Mouse (Mus musculus) limb, embryonic 14.5 days (tissue): ENCODE measurements around the gene Tmem239. TPM values are rescaled to one million over a fixed set of nuclear protein-coding genes. Genes with fewer than 3 reads are reported as not detected.

Source experiments
- ATAC-seq: fragments of 200-750 bp; cut with Nextera tagmentation; 2 replicates; pipeline ENCODE4 v1.8.0; 2017; ENCODE audit warnings: low read depth, moderate number of reproducible peaks, moderate TSS enrichment; ENCODE audit not compliant: low FRiP score
- DNase-seq: peaks from one replicate; pipeline ENCODE4 v3.0.0-alpha.2; 2015; ENCODE audit warnings: low spot score
- H3K27ac ChIP-seq: fragments of 300-500 bp; sonication (generic); replicated peaks from 2 replicates; pipeline ENCODE4 v1.5.1; 2014; ENCODE audit warnings: low read depth, mild to moderate bottlenecking, low read length, moderate library complexity, mixed read lengths
- H3K27me3 ChIP-seq: fragments of 300-500 bp; sonication (generic); 2 replicates; pipeline ENCODE4 v1.6.1; 2014; ENCODE audit warnings: low read length, mixed read lengths; ENCODE audit not compliant: control insufficient read depth, insufficient read depth
- H3K36me3 ChIP-seq: fragments of 300-500 bp; sonication (generic); 2 replicates; pipeline ENCODE4 v1.6.1; 2014; ENCODE audit warnings: mild to moderate bottlenecking, low read length, moderate library complexity, mixed read lengths; ENCODE audit not compliant: control insufficient read depth, insufficient read depth
- H3K4me1 ChIP-seq: fragments of 300-500 bp; sonication (generic); 2 replicates; pipeline ENCODE4 v1.6.1; 2014; ENCODE audit warnings: antibody characterized with exemption, low read length, mixed read lengths; ENCODE audit not compliant: control insufficient read depth, insufficient read depth
- H3K4me2 ChIP-seq: fragments of 300-500 bp; sonication (generic); replicated peaks from 2 replicates; pipeline ENCODE4 v1.6.1; 2014; ENCODE audit warnings: low read depth, mild to moderate bottlenecking, low read length, moderate library complexity; ENCODE audit not compliant: severe bottlenecking
- H3K4me3 ChIP-seq: fragments of 300-500 bp; sonication (generic); replicated peaks from 2 replicates; pipeline ENCODE4 v1.5.1; 2014; ENCODE audit warnings: low read length
- H3K9ac ChIP-seq: fragments of 300-500 bp; sonication (generic); 2 replicates; pipeline ENCODE4 v1.6.1; 2014; ENCODE audit warnings: mild to moderate bottlenecking, low read depth, low read length, moderate library complexity; ENCODE audit not compliant: severe bottlenecking
- H3K9me3 ChIP-seq: fragments of 300-500 bp; sonication (generic); 2 replicates; pipeline ENCODE4 v1.6.1; 2016; ENCODE audit warnings: low read length; ENCODE audit not compliant: control insufficient read depth
- POLR2A ChIP-seq: fragments of 200-500 bp; IDR thresholded peaks from 2 replicates; pipeline ENCODE4 v1.8.0; 2012; ENCODE audit warnings: inconsistent platforms, mild to moderate bottlenecking, moderate library complexity, borderline replicate concordance; ENCODE audit not compliant: insufficient read depth, insufficient read length; ENCODE audit errors: extremely low read depth
- WGBS: fragments of 180-500 bp; shearing (Covaris S2); extraction: QIAGEN DNeasy Blood & Tissue Kit; methylation state at CpG from one replicate; pipeline ENCODE4 v1.1.7; 2014; 5-methylcytosine and 5-hydroxymethylcytosine counted together
- polyA plus RNA-seq, 2 experiments: library from polyadenylated mRNA; depleted of rRNA in 1 of 2; stranded (reverse) in 1 of 2; unstranded in 1 of 2; fragments of >200 nt; fragmentation: Nextera tagmentation in 1 of 2; extraction: Ambion mirVana in 1 of 2; gene quantifications; 2 replicates each; pipeline versions ENCODE4 v1.2.1 to v1.2.3; 2012 to 2014

Gene Tmem239
- not detected in 2 replicates for polyA plus RNA-seq (2012; rRNA removed)
- not detected in 2 replicates for polyA plus RNA-seq (2014; fragmentation: Nextera tagmentation; extraction: Ambion mirVana)

DNA sequence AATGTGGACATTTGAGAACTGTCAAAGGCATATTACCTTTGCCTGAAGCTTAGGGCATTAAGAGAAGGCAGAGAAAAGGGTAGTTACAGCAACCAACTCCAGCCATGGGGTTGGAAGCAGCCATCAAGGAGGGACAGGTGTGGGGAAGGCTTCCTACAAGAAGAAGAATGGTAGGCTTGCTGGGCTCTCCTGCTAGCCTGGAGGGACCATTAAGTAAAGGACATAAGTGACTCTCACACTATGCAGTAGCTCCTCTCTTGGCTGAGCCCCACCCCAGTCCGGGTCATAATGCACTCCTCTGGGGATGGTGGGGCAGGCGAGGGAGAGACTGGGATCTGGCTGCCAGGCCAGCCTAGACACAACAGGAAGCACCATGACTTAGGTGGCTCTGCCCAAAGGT is at the start of gene Tmem239:
Tmem239 (plus strand) TSS at position 301 of the 400 bp plus-strand sequence.
- DNase-seq = no peak
- ATAC-seq = no peak
- no peak for TF ChIP-seq POLR2A
- Histone ChIP-seq H3K4me3 (no peak within 1 kb of the TSS), H3K4me1 (peaks cover 26% of the 10 kb centered on the region), H3K4me2 (no peak within 1 kb of the TSS), H3K9ac (no peak within 1 kb of the TSS), H3K36me3 (no peaks in the 10 kb centered on the region), H3K27me3 (no peaks in the 10 kb centered on the region), H3K27ac (no peak within 1 kb of the TSS), H3K9me3 (no peaks in the 10 kb centered on the region)
- 79% methylated on average over 2 of the region's 2 CpGs for WGBS

GRCm38 (mm10) chr2:130357551-130357950 is 48.7 kb upstream of the Tmem239 start:
- Histone ChIP-seq H3K9ac (no peak overlapping the region), H3K27me3 (peaks cover 47% of the 10 kb centered on the region), H3K9me3 (no peaks in the 10 kb centered on the region), H3K36me3 (no peaks in the 10 kb centered on the region), H3K4me3 (no peak overlapping the region), H3K4me1 (no peaks in the 10 kb centered on the region), H3K4me2 (no peak overlapping the region), H3K27ac (no peak overlapping the region)
- no peak for ATAC-seq
- 92% methylated on average over 5 of the region's 5 CpGs for WGBS
- no peak for TF ChIP-seq POLR2A
- DNase-seq = no peak

GRCm38 (mm10) chr2:130358852-130359251 is 47.4 kb upstream of the Tmem239 start:
- 13% methylated on average over 5 of the region's 5 CpGs for WGBS
- Histone ChIP-seq H3K9ac (no peak overlapping the region), H3K4me3 (no peak overlapping the region), H3K27ac (no peak overlapping the region), H3K9me3 (no peaks in the 10 kb centered on the region), H3K36me3 (no peaks in the 10 kb centered on the region), H3K27me3 (peaks cover 60% of the 10 kb centered on the region), H3K4me1 (no peaks in the 10 kb centered on the region), H3K4me2 (no peak overlapping the region)
- ATAC-seq = no peak
- DNase-seq = no peak
- TF ChIP-seq POLR2A = no peak

DNA sequence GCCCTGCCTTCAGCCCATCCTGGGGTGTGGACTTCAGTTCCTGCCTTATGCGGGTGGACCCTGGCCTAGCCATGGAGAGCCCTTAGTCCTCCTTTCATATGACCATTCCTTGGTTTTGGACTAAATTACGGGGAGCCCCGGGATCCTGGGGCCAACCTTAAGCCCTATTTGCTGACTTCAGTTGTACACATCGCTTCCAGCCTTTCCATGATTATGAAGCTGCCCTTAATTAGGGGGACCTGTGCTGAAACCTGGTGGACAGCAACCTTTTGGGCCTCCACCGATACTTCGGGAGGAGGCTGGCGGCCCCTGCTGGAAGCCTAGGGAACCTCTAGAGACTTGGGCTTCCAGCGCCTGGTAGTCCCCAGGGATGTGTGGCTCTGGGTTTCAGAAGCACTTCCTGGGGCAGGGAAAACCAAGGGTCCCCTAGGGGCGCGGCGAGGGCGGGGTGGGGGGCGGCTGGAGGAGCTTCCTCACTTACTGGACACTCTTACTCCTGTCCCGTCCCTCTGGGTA is 43.7 kb upstream of the Tmem239 start:
- ATAC-seq (no peak), DNase-seq (peak; percentile 69)
- Histone ChIP-seq H3K4me3 (no peak overlapping the region), H3K36me3 (no peaks in the 10 kb centered on the region), H3K9ac (no peak overlapping the region), H3K27ac (no peak overlapping the region), H3K4me2 (no peak overlapping the region), H3K27me3 (peaks cover 79% of the 10 kb centered on the region), H3K9me3 (no peaks in the 10 kb centered on the region), H3K4me1 (no peaks in the 10 kb centered on the region)
- no peak for TF ChIP-seq POLR2A
- WGBS = 4% methylated on average over 14 of the region's 14 CpGs

- peak overlapping the region; percentile 5 for H3K9ac ChIP-seq
- WGBS = 6% methylated on average over 27 of the region's 30 CpGs
- peak overlapping the region; percentile 23 for H3K4me3 ChIP-seq
- H3K4me1 ChIP-seq = no peaks in the 10 kb centered on the region
- 0 out of 2 replicates have a peak, but pooled peaks have one; percentile 41 for ATAC-seq
- TF ChIP-seq POLR2A = no peak
- peak overlapping the region; percentile 44 for H3K4me2 ChIP-seq
- peaks cover 53% of the 10 kb centered on the region for H3K27me3 ChIP-seq
- DNase-seq = no peak
- no peak overlapping the region for H3K27ac ChIP-seq
- no peaks in the 10 kb centered on the region for H3K36me3 ChIP-seq
- H3K9me3 ChIP-seq = no peaks in the 10 kb centered on the region
These were observed 40.8 kb upstream of the Tmem239 start for GRCm38 (mm10) chr2:130365211-130366094.
